Mouse (Mus musculus): ENCODE measurements around the gene Pold1.

DNA sequence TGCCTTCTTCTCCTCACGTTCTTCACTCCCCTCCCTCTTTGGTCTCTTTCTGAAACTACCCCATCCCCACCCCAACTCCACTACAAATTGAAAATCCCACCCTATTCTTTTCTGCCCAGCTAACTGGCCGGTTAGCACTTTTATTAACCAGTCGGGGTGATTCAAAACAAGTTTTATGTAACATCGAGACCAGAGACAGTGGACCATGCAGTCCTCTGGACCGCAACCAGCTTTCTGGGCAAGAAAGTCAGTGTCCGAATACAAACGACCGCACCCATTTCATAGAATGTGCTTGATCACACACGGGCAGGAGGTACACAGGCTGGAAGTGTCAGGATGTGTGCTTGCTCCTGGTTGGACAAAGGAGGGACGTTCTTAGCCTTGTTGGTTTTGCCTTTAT lies 15.8 kb upstream of the Pold1 start:
- TF ChIP-seq CTCF (IDR thresholded peaks at IDR 0.05; ENCODE audit: borderline replicate concordance, extremely low read depth, insufficient read depth, insufficient read length) (no peak), POLR2A (IDR thresholded peaks at IDR 0.05; ENCODE audit: borderline replicate concordance, extremely low read depth, insufficient read depth, insufficient read length, poor library complexity, severe bottlenecking) (no peak)
